Mouse (Mus musculus) midbrain, embryonic 14.5 days (tissue): ENCODE results near the gene Ackr2. TPM values are rescaled to one million over a fixed set of nuclear protein-coding genes. Genes with fewer than 3 reads are reported as not detected.

ENCODE experiments used
- ATAC-seq: fragments of 200-750 bp; cut with Nextera tagmentation; 2 replicates; pipeline ENCODE4 v1.8.0; 2017; ENCODE audit warnings: moderate number of reproducible peaks, moderate library complexity; ENCODE audit not compliant: low FRiP score, low TSS enrichment
- DNase-seq: peaks from one replicate; pipeline ENCODE4 v3.0.0-alpha.2; 2015
- H3K27ac ChIP-seq: fragments of 300-500 bp; sonication (generic); replicated peaks from 2 replicates; pipeline ENCODE4 v1.5.1; 2014; ENCODE audit warnings: mild to moderate bottlenecking, low read depth, low read length, moderate library complexity
- H3K27me3 ChIP-seq: fragments of 300-500 bp; sonication (generic); 2 replicates; pipeline ENCODE4 v1.6.1; 2014; ENCODE audit warnings: low read length, control low read depth, mixed read lengths; ENCODE audit not compliant: control insufficient read depth, insufficient read depth
- H3K36me3 ChIP-seq: fragments of 300-500 bp; sonication (generic); 2 replicates; pipeline ENCODE4 v1.6.1; 2014; ENCODE audit warnings: low read length, control low read depth; ENCODE audit not compliant: control insufficient read depth, insufficient read depth
- H3K4me1 ChIP-seq: fragments of 300-500 bp; sonication (generic); 2 replicates; pipeline ENCODE4 v1.6.1; 2014; ENCODE audit warnings: mild to moderate bottlenecking, antibody characterized with exemption, low read length, control low read depth; ENCODE audit not compliant: control insufficient read depth, insufficient read depth
- H3K4me2 ChIP-seq: fragments of 300-500 bp; sonication (generic); 2 replicates; pipeline ENCODE4 v1.6.1; 2014; ENCODE audit warnings: mild to moderate bottlenecking, low read length, moderate library complexity
- H3K4me3 ChIP-seq: fragments of 300-500 bp; sonication (generic); replicated peaks from 2 replicates; pipeline ENCODE4 v1.5.1; 2014; ENCODE audit warnings: low read depth, low read length
- H3K9ac ChIP-seq: fragments of 300-500 bp; sonication (generic); replicated peaks from 2 replicates; pipeline ENCODE4 v1.6.1; 2014; ENCODE audit warnings: mild to moderate bottlenecking, low read length, moderate library complexity
- H3K9me3 ChIP-seq: fragments of 300-500 bp; sonication (generic); 2 replicates; pipeline ENCODE4 v1.6.1; 2016; ENCODE audit warnings: low read length, control low read depth, mixed read lengths; ENCODE audit not compliant: control insufficient read depth
- WGBS: fragments of 180-500 bp; shearing (Covaris S2); extraction: QIAGEN DNeasy Blood & Tissue Kit; methylation state at CpG from one replicate; pipeline ENCODE4 v1.1.7; 2014; 5-methylcytosine and 5-hydroxymethylcytosine counted together
- polyA plus RNA-seq: library from polyadenylated mRNA; unstranded; fragments of >200 nt; fragmentation: Nextera tagmentation; extraction: Ambion mirVana; gene quantifications from 2 replicates; pipeline ENCODE4 v1.2.1, GENCODE M21; 2014

The Ackr2 gene
- polyA plus RNA-seq, 1 experiment from 2014 or later: 4.5 TPM

DNA sequence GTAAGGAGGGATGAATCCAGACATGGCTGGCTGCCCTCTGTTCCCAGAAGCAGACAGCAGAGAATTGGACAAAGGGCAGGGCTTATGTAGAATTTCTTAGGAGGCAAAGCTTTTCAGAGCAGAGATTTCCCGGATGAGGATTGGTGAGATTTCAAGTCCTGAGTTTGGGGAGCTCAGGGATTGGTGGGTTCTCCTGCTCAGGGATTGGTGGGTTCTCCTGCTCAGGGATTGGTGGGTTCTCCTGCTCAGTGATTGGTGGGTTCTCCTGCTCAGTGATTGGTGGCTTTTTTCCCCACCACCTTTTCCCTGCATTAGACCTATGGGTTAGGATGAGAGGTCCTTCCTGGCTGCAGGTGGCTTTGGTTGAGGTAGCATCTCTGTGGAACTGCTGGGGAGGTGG is 38.8 kb downstream of the Ackr2 start:
- WGBS: 60% methylated on average over 1 of the region's 1 CpGs
- no peaks in the 10 kb centered on the region for H3K4me1 ChIP-seq
- H3K27me3 ChIP-seq: no peaks in the 10 kb centered on the region
- peak overlapping the region; percentile 75 for H3K27ac ChIP-seq
- DNase-seq: peak; percentile 34
- H3K9ac ChIP-seq: no peak overlapping the region
- no peaks in the 10 kb centered on the region for H3K36me3 ChIP-seq
- no peaks in the 10 kb centered on the region for H3K9me3 ChIP-seq
- H3K4me3 ChIP-seq: peak overlapping the region; percentile 37
- H3K4me2 ChIP-seq: peak overlapping the region; percentile 45
- ATAC-seq: peak; percentile 62

DNA sequence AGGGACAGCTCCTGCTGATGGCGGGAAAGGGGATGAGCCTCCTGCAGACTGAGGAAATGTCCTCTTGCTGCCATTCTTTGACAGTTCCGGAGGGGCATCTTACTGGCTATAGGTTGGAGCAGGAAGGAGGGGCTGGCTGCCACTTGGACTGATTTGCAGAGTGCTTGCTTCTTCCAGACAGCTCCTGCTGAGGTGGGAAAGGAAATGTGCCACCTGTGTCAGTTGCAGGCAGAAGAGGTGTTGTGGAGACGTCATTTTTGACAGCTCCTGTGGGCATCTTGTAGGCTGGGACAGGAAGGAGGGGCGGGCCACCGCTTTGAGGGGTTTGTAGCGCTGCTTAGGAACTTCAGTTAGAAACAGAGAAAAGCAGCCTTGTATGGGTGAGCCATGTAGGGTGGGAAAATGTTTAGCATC is 39.3 kb downstream of the Ackr2 start:
- Histone ChIP-seq H3K4me3 (peak overlapping the region; percentile 37), H3K36me3 (no peaks in the 10 kb centered on the region), H3K4me2 (peak overlapping the region; percentile 45), H3K9ac (peak overlapping the region; percentile 26; the same call in 1 of the 2 replicates), H3K9me3 (no peaks in the 10 kb centered on the region), H3K27ac (peak overlapping the region; percentile 75), H3K27me3 (no peaks in the 10 kb centered on the region), H3K4me1 (no peaks in the 10 kb centered on the region)
- ATAC-seq (peak; percentile 46; the same call in 1 of the 2 replicates), DNase-seq (no peak)
- WGBS: 55% methylated on average over 6 of the region's 6 CpGs

DNA sequence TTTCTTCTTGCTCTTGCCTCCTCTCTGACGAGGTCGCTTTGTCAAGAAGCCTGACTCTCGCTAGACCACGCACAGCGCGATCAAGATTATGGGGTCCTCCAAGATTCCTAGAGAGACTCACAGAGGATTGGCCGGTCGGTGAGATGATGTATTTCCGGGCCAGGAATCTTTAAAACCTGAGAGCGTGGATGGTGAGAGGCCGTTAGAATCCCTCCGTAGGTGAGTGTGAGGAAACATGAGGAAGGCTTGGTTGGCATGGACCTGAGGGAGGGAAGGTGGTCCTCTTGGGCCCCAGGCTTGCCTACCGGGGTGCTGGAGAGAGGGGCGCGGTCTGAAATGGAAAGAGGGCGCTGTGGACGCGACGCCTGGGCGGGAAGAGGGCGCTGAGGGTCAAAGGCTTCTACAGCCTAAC is 39.8 kb downstream of the Ackr2 start:
- 57% methylated on average over 21 of the region's 21 CpGs for WGBS

DNA sequence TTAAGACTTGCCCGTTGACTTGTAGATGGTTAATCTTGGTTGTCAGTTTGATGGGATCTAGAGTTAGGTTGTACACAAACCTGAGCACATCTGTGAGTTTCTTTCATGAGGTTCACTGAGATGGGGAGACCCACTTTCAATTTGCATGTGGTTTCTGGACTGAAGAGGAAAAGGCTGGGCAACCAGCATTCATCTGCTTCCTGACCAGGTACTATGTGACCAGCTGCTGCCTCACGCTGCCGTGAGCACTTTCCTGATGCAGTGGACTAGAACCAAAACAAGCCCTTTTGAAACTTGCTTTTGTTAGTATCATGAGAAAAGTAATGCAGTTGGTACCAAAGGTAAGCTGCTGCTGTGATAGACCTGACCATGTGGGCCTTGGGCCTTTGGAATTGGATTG is 44.9 kb downstream of the Ackr2 start:
- Histone ChIP-seq H3K4me1 (no peaks in the 10 kb centered on the region), H3K9ac (no peak overlapping the region), H3K9me3 (no peaks in the 10 kb centered on the region), H3K36me3 (no peaks in the 10 kb centered on the region), H3K4me3 (no peak overlapping the region), H3K27ac (no peak overlapping the region), H3K4me2 (no peak overlapping the region), H3K27me3 (no peaks in the 10 kb centered on the region)
- 82% methylated on average over 3 of the region's 3 CpGs for WGBS
- DNase-seq (no peak), ATAC-seq (no peak)

More for the DNA sequence above, 39.8 kb downstream of the Ackr2 start:
- H3K27ac ChIP-seq: peak overlapping the region; percentile 75
- peak overlapping the region; percentile 43 for H3K9ac ChIP-seq
- H3K36me3 ChIP-seq: no peaks in the 10 kb centered on the region
- peak overlapping the region; percentile 37 for H3K4me3 ChIP-seq
- no peaks in the 10 kb centered on the region for H3K4me1 ChIP-seq
- DNase-seq: peak; percentile 76
- no peaks in the 10 kb centered on the region for H3K9me3 ChIP-seq
- H3K4me2 ChIP-seq: peak overlapping the region; percentile 45
- H3K27me3 ChIP-seq: no peaks in the 10 kb centered on the region
- ATAC-seq: peak; percentile 53; the same call in 1 of the 2 replicates

DNA sequence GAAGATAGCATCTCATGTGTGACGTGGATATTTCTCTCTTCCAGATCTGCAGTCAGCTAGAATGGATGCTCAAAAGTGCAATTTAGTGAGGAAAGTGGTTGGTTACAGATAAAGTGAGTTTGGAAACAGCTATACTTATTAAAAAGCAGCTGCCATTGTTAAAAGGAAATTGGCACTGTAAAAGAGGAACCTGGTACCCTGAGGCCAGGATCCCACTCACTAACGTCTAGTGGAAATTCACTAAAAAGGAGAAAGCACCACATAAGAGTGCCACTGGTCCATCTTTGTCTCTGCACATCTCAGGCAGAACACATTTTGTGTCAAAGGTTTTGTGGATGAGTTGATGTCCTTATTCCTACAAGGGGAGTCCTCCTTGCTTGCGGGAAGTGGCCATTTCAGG is 45.5 kb downstream of the Ackr2 start:
- WGBS: 82% methylated on average over 3 of the region's 3 CpGs
- Histone ChIP-seq H3K27me3 (no peaks in the 10 kb centered on the region), H3K4me1 (no peaks in the 10 kb centered on the region), H3K9me3 (no peaks in the 10 kb centered on the region), H3K4me2 (no peak overlapping the region), H3K36me3 (no peaks in the 10 kb centered on the region), H3K27ac (no peak overlapping the region), H3K4me3 (no peak overlapping the region), H3K9ac (no peak overlapping the region)
- ATAC-seq (no peak), DNase-seq (no peak)

DNA sequence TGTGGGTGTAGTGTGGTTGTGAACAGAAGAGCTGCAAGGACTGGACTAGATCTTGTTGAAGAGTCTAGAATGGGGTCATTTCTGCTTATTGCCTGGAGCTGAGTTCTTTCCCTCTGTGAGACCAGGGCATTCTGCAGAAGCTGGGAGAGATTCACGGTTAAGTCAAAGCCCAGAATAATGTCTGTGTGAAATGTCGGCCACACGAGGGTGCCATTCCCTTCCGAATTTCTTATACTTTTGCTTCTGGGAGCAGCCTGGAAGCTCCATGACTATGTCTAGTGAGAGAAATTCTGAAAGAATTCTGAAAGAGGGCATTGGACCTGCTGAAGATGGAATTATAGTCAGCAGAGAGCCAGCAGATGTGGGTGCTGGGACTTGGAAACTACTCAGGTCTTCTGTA is 49.6 kb downstream of the Ackr2 start:
- no peaks in the 10 kb centered on the region for H3K36me3 ChIP-seq
- 7% methylated on average over 4 of the region's 4 CpGs for WGBS
- peak; percentile 85 for DNase-seq

DNA sequence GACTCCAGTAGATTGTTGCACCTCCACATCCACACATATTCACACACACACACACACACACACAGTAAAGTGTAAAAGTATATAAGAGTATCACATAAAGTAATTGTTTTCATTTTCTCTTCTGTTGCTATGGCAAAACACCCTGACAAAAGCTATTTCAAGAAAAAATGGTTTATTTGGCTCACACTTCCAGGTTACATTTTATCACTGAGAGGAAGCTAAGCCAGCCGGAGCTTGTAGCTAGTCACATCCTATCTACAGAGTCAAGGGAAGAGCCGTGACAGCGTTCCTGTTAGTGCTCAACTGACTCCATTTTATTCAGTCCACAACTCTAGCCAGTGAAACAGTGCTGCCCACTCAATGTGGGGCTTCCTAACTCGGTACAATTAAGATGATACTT is 50.3 kb downstream of the Ackr2 start:
- H3K4me1 ChIP-seq: 0 out of 2 replicates have a peak, but pooled peaks cover 3% of the 10 kb centered on the region
- H3K4me3 ChIP-seq: no peak overlapping the region
- DNase-seq (no peak), ATAC-seq (no peak)
- H3K4me2 ChIP-seq: no peak overlapping the region
- no peaks in the 10 kb centered on the region for H3K9me3 ChIP-seq
- H3K36me3 ChIP-seq: no peaks in the 10 kb centered on the region
- H3K9ac ChIP-seq: no peak overlapping the region
- WGBS: 86% methylated on average over 4 of the region's 4 CpGs
- no peak overlapping the region for H3K27ac ChIP-seq
- no peaks in the 10 kb centered on the region for H3K27me3 ChIP-seq

More for the DNA sequence above, 49.6 kb downstream of the Ackr2 start:
- H3K27me3 ChIP-seq: no peaks in the 10 kb centered on the region
- no peak overlapping the region for H3K27ac ChIP-seq
- H3K4me1 ChIP-seq: 0 out of 2 replicates have a peak, but pooled peaks cover 3% of the 10 kb centered on the region
- no peak for ATAC-seq
- H3K4me2 ChIP-seq: no peak overlapping the region
- H3K9ac ChIP-seq: no peak overlapping the region
- no peaks in the 10 kb centered on the region for H3K9me3 ChIP-seq
- no peak overlapping the region for H3K4me3 ChIP-seq

DNA sequence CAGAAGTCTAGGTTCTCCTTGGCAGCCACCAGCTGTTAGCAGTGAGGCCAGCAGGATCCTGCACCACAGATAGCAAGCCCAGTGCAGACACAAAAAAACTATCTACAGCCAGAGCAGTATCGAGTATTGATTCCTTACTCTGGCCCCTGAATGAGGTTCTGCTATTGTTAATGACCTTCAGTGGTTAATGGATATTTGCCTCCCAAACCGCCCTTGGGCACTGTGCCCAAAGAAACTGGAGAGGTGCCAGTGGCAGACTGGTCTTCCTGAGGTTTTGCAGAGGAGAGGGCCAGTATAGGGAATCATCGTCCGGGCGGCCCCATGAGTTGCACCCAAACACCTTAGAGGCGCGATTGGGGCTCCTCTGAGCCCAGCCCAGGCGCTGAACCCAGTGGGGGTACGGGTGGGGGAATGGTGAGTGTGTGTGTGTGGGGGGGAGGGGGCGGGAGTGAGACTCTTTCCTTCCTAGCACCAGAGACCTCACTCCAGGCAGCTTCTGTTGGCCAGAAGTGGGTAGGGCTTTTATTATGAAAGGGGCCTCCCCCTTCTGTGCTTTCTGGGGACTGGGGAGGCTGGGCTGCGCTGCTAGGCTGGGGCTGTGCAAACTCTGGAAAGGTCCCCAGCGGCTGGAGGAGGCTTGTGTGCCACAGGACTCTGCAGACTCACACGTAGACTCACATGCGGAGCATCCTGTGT is 52.4 kb downstream of the Ackr2 start, which contains the start of gene Fam198a:
Gene Fam198a, plus strand, starts transcription at position 571 of the 696 bp plus-strand sequence.
- peak; percentile 74 for DNase-seq
- Histone ChIP-seq H3K4me3 (no peak within 1 kb of the TSS), H3K36me3 (no peaks in the 10 kb centered on the region), H3K27me3 (no peaks in the 10 kb centered on the region), H3K4me2 (peak within 1 kb of the TSS; percentile 32), H3K9ac (peak within 1 kb of the TSS; percentile 13; the same call in 1 of the 2 replicates), H3K27ac (no peak within 1 kb of the TSS), H3K9me3 (no peaks in the 10 kb centered on the region), H3K4me1 (0 out of 2 replicates have a peak, but pooled peaks cover 3% of the 10 kb centered on the region)
- peak; percentile 75 for ATAC-seq
- WGBS: 12% methylated on average over 14 of the region's 14 CpGs

DNA sequence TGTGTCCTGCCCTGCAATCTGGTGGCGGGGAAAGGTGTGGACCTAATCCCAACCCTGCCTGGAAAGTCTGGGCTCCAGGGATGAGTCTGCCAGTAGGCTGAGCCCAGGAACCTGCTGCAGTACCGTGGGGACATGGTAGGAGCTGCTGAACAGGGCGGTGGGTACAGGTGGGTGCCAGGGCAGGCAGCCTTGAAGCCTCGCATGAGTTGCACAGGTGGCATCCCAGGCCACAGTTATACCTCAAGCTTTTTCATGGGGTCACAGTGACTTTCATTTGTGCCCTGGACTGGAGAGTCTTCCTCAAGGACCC is 52.9 kb downstream of the Ackr2 start:
- no peaks in the 10 kb centered on the region for H3K36me3 ChIP-seq
- H3K9me3 ChIP-seq: no peaks in the 10 kb centered on the region
- ATAC-seq: no peak
- H3K27ac ChIP-seq: no peak overlapping the region
- peak overlapping the region; percentile 13; the same call in 1 of the 2 replicates for H3K9ac ChIP-seq
- 35% methylated on average over 4 of the region's 4 CpGs for WGBS
- no peak overlapping the region for H3K4me3 ChIP-seq
- DNase-seq: no peak
- H3K27me3 ChIP-seq: no peaks in the 10 kb centered on the region
- H3K4me2 ChIP-seq: peak overlapping the region; percentile 32
- 0 out of 2 replicates have a peak, but pooled peaks cover 3% of the 10 kb centered on the region for H3K4me1 ChIP-seq
